Mouse (Mus musculus): ENCODE results near the gene Olfr1432.
"Not testable (repeated sequence)": the region's sequence is repeated elsewhere in the genome, so short reads cannot be mapped to it uniquely, and the experiment has no call there.

The Olfr1432 gene

GRCm38 (mm10) chr19:12232496-12232895 is at the start of gene Olfr1432:
Olfr1432 (minus strand) TSS chr19:12232596.
- DNase-seq (ENCODE audit: low spot score) = not testable (repeated sequence)

DNA sequence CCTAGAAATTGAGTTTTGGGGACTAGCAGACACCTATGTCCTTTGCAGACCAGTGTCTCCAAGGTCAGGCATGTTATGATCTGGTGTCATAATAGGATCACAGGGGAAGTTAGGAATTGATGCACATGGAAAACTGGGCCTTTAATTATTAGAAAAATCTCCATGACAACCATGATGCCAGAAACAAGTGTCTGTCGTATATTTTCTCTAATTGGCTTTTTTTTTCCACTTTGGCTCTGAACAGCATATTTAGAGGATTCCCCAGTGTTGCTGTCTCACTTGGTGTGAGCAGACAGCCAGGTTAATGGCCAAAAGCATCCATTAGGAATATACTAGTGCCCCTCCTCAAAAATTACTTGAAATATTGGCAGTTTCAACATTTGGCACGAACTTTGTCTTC is 47.2 kb upstream of the Olfr1432 start, which contains the start of gene Olfr1434:
TSS of gene Olfr1434 (plus strand) at position 301 of the 400 bp plus-strand sequence.
- no peak for DNase-seq (ENCODE audit: low spot score)

DNA sequence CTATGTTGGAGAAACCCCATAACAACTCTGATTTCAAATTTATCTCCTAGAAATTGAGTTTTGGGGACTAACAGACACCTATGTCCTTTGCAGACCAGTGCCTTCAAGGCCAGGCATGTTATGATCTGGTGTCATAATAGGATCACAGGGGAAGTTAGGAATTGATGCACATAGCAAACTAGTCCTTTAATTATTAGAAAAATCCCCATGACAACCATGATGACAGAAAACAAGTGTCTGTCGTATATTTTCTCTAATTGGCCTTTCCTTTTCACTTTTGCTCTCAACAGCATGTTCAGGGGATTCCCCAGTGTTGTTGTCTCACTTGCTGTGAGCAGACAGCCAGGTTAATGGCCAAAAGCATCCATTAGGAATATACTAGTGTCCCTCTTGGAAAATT is 28.3 kb upstream of the Olfr1432 start, which contains the start of gene Olfr235:
TSS of gene Olfr235 (plus strand) at position 301 of the 400 bp plus-strand sequence.
- no peak for DNase-seq (ENCODE audit: low spot score)

- DNase-seq (ENCODE audit: low spot score) = no peak
These were observed 9.2 kb upstream of the Olfr1432 start, which contains the start of gene Olfr262 for GRCm38 (mm10) chr19:12241559-12241958. Olfr262 (minus strand) TSS chr19:12241659.

- no peak for DNase-seq (ENCODE audit: low spot score)
These were observed 32.1 kb downstream of the Olfr1432 start, which contains the start of gene Olfr1431 for GRCm38 (mm10) chr19:12200334-12200733. Olfr1431 (plus strand) TSS chr19:12200634.

DNA sequence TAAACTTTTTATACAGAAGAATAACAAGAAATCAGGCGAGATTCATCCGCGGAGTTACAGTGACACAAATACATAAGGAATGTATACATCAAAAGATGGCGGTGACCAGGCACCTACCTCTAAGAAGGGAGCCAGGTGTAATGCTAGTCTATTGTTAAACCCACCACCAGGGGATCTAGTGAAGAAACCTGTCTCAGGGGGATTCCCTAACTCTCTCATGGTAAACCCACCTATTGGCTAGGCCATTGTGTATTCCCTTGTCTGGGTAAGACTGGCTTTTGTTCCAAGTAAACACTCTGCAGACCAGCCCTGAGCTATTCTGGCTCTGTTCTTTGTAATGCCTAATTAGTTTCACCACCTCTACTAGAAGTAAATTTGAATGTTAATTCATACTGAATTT is 33.3 kb downstream of the Olfr1432 start:
- DNase-seq (ENCODE audit: low spot score) = not testable (repeated sequence)
